Mouse (Mus musculus): ENCODE results near the gene D430042O09Rik. TPM values are rescaled to one million over a fixed set of nuclear protein-coding genes. Genes with fewer than 3 reads are reported as not detected.
A peak's percentile ranks its signal among the peaks of the same experiment; 100 is the strongest.

D430042O09Rik gene
- total RNA-seq, 2 experiments from 2014 or later = 1.9 to 4.1 TPM

GRCm38 (mm10) chr7:125860421-125860820 is 152.7 kb downstream of the D430042O09Rik start:
- no peak for ATAC-seq (replicated peaks; ENCODE audit: low FRiP score, poor library complexity, severe bottlenecking)

GRCm38 (mm10) chr7:125864026-125864425 is 156.3 kb downstream of the D430042O09Rik start:
- ATAC-seq (replicated peaks; ENCODE audit: low FRiP score, poor library complexity, severe bottlenecking) = no peak

GRCm38 (mm10) chr7:125865234-125865633 is 157.5 kb downstream of the D430042O09Rik start:
- ATAC-seq (replicated peaks; ENCODE audit: low FRiP score, poor library complexity, severe bottlenecking) = no peak

GRCm38 (mm10) chr7:125868570-125868969 is 160.9 kb downstream of the D430042O09Rik start:
- ATAC-seq (replicated peaks; ENCODE audit: low FRiP score, poor library complexity, severe bottlenecking) = no peak

GRCm38 (mm10) chr7:125871404-125872201 is 163.9 kb downstream of the D430042O09Rik start:
- no peak for ATAC-seq (replicated peaks; ENCODE audit: low FRiP score, poor library complexity, severe bottlenecking)

- ATAC-seq (replicated peaks; ENCODE audit: low FRiP score, poor library complexity, severe bottlenecking) = no peak
These were observed 164.5 kb downstream of the D430042O09Rik start for GRCm38 (mm10) chr7:125872202-125872580.

- no peak for ATAC-seq (replicated peaks; ENCODE audit: low FRiP score, poor library complexity, severe bottlenecking)
These were observed 165.2 kb downstream of the D430042O09Rik start for GRCm38 (mm10) chr7:125872874-125873273.

- no peak for ATAC-seq (replicated peaks; ENCODE audit: low FRiP score, poor library complexity, severe bottlenecking)
These were observed 166.3 kb downstream of the D430042O09Rik start for GRCm38 (mm10) chr7:125873971-125874495.

- ATAC-seq (replicated peaks; ENCODE audit: low FRiP score, poor library complexity, severe bottlenecking) = no peak
These were observed 170.4 kb downstream of the D430042O09Rik start for GRCm38 (mm10) chr7:125878040-125878439.

GRCm38 (mm10) chr7:125883232-125883631 is 175.5 kb downstream of the D430042O09Rik start:
- ATAC-seq (replicated peaks; ENCODE audit: low FRiP score, poor library complexity, severe bottlenecking) = no peak

GRCm38 (mm10) chr7:125886116-125886680 is 178.5 kb downstream of the D430042O09Rik start:
- ATAC-seq (replicated peaks; ENCODE audit: low FRiP score, poor library complexity, severe bottlenecking) = no peak

GRCm38 (mm10) chr7:125887124-125887523 is 179.4 kb downstream of the D430042O09Rik start:
- no peak for ATAC-seq (replicated peaks; ENCODE audit: low FRiP score, poor library complexity, severe bottlenecking)

GRCm38 (mm10) chr7:125887761-125888160 is 180.1 kb downstream of the D430042O09Rik start:
- no peak for ATAC-seq (replicated peaks; ENCODE audit: low FRiP score, poor library complexity, severe bottlenecking)

- ATAC-seq (replicated peaks; ENCODE audit: low FRiP score, poor library complexity, severe bottlenecking) = no peak
These were observed 180.7 kb downstream of the D430042O09Rik start for GRCm38 (mm10) chr7:125888373-125888772.

GRCm38 (mm10) chr7:125893621-125894020 is 185.9 kb downstream of the D430042O09Rik start:
- ATAC-seq (replicated peaks; ENCODE audit: low FRiP score, poor library complexity, severe bottlenecking) = no peak

- ATAC-seq (replicated peaks; ENCODE audit: low FRiP score, poor library complexity, severe bottlenecking) = no peak
These were observed 189.4 kb downstream of the D430042O09Rik start for GRCm38 (mm10) chr7:125897059-125897458.

- no peak for ATAC-seq (replicated peaks; ENCODE audit: low FRiP score, poor library complexity, severe bottlenecking)
These were observed 191.3 kb downstream of the D430042O09Rik start for GRCm38 (mm10) chr7:125899036-125899435.

GRCm38 (mm10) chr7:125899916-125900315 is 192.2 kb downstream of the D430042O09Rik start:
- ATAC-seq (replicated peaks; ENCODE audit: low FRiP score, poor library complexity, severe bottlenecking) = 0 out of 2 replicates have a peak, but pooled peaks have one; percentile 20

- ATAC-seq (replicated peaks; ENCODE audit: low FRiP score, poor library complexity, severe bottlenecking) = no peak
These were observed 192.9 kb downstream of the D430042O09Rik start for GRCm38 (mm10) chr7:125900386-125901161.

GRCm38 (mm10) chr7:125920801-125921200 is 213.1 kb downstream of the D430042O09Rik start:
- ATAC-seq (replicated peaks; ENCODE audit: low FRiP score, poor library complexity, severe bottlenecking) = no peak

All from erythroblast, adult 5-6 weeks (primary cell).